Mouse (Mus musculus): ENCODE results near the gene Sox6.
"Not testable (repeated sequence)": the region's sequence is repeated elsewhere in the genome, so short reads cannot be mapped to it uniquely, and the experiment has no call there.

Gene Sox6

GRCm38 (mm10) chr7:116038511-116038910, at the start of gene Sox6:
Sox6 (minus strand) TSS chr7:116038796.
- DNase-seq, result peak; percentile 9 to 20

GRCm38 (mm10) chr7:116084366-116084765, 45.8 kb upstream of the Sox6 start, which contains the start of gene Gm4353:
Gm4353 (minus strand) TSS chr7:116084635.
- not testable (repeated sequence) for DNase-seq

- no peak for DNase-seq
These were observed 22.1 kb upstream of the Sox6 start for GRCm38 (mm10) chr7:116060739-116061138.

- no peak for DNase-seq
These were observed 1.9 kb upstream of the Sox6 start for GRCm38 (mm10) chr7:116040470-116041019.

GRCm38 (mm10) chr7:116039538-116040466, 1.2 kb upstream of the Sox6 start:
- DNase-seq, result peak; percentile 90 to 91

- DNase-seq, result peak in 1 of 2 experiments; percentile 5
These were observed 571 bp upstream of the Sox6 start, which contains the start of gene 1110004F10Rik for GRCm38 (mm10) chr7:116039196-116039537. 1110004F10Rik (plus strand) TSS chr7:116039397.

GRCm38 (mm10) chr7:116038024-116038423, 572 bp downstream of the Sox6 start:
- DNase-seq, result no peak

- no peak for DNase-seq
These were observed 1.7 kb downstream of the Sox6 start for GRCm38 (mm10) chr7:116036591-116037555.

- DNase-seq, result no peak
These were observed 3.1 kb downstream of the Sox6 start for GRCm38 (mm10) chr7:116035504-116035903.

- DNase-seq, result peak; percentile 35 to 47
These were observed 4.3 kb downstream of the Sox6 start for GRCm38 (mm10) chr7:116034282-116034758.

GRCm38 (mm10) chr7:116033371-116034241, 5.0 kb downstream of the Sox6 start:
- DNase-seq, result peak in 1 of 2 experiments; percentile 53

GRCm38 (mm10) chr7:116032596-116033307, 5.8 kb downstream of the Sox6 start:
- DNase-seq, result peak; percentile 66 to 84

- peak; percentile 54 to 64 for DNase-seq
These were observed 6.6 kb downstream of the Sox6 start for GRCm38 (mm10) chr7:116031718-116032595.

GRCm38 (mm10) chr7:116031388-116031717, 7.2 kb downstream of the Sox6 start:
- no peak for DNase-seq

- peak; percentile 27 for DNase-seq
These were observed 7.8 kb downstream of the Sox6 start for GRCm38 (mm10) chr7:116030597-116031387.

GRCm38 (mm10) chr7:116029991-116030390, 8.6 kb downstream of the Sox6 start:
- DNase-seq, result no peak

- no peak for DNase-seq
These were observed 35.9 kb downstream of the Sox6 start for GRCm38 (mm10) chr7:116002726-116003125.

- DNase-seq, result no peak
These were observed 50.4 kb downstream of the Sox6 start for GRCm38 (mm10) chr7:115988109-115988779.

GRCm38 (mm10) chr7:115985716-115986115, 52.9 kb downstream of the Sox6 start:
- no peak for DNase-seq

All from cerebellum, postnatal 25 days (tissue).